Mouse (Mus musculus): ENCODE data around the gene Tpst1. TPM values are rescaled to one million over a fixed set of nuclear protein-coding genes. Genes with fewer than 3 reads are reported as not detected.

Gene Tpst1
- 47.5 TPM for polyA plus RNA-seq (2014; fragmentation: Illumina TruSeq; extraction: RNeasy Lipid Tissue Mini Kit (QIAGEN cat#74804); ENCODE audit: low read depth, low replicate concordance)

DNA sequence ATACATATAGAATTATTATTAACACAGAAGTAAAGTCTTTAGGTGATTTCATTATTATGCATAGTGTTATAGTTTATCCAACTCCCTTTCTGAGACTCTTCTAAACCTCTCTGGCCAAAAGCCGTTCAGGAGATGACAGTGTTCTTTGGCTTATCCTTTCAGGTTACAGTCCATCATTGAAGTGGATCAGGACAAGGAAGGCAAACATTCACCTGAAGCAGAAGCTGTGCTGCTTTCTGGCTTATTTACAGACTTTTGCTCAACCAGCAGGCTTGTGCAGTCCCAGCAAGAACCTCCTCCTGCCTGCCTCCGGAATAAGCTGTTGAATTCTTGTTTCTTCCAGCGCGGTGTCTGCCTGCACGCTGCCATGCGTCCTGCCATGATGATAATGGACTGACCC, at the start of gene Tpst1:
TSS of gene Tpst1 (plus strand) at position 301 of the 400 bp plus-strand sequence.

DNA sequence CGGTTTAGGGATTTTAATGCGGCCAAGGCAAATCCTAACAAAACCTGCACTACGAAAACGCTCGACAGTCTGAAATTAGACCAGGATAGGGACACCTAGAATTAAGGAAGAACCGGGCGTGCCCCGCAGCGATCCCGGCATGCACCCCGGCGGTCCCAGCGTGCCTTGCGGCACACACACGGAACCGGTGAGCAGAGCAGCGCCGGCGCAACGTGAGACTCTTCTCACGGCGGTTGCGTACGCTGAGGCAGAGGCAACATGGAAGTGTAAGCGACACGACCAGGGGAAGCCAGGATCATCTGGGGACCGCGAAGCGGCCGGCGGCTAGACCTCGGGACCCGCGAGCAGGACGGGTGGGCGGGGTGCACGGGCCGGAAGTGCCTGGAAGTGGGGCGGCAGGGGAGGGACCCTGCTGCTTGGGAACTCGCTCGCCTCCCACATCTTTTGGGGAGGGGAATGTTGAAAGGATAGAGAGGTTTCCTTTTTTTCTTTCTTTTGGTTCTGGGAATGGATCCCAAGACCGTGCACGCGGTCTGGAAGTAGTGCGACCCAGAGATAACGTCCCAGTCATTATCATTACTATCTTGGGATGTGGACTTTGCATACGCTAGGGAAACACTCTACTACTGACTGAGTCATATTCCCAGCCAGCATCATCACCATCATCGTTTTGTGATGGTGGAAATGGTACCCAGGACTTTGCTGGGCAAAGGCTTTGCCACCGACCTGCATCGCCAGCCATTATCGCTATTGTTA, 43.8 kb upstream of the Tpst1 start, which contains the start of the genes Asl and Crcp:
TSS of gene Asl (minus strand) at position 106 of the 756 bp plus-strand sequence.
TSS of gene Crcp (plus strand) at position 149 of the 756 bp plus-strand sequence.

DNA sequence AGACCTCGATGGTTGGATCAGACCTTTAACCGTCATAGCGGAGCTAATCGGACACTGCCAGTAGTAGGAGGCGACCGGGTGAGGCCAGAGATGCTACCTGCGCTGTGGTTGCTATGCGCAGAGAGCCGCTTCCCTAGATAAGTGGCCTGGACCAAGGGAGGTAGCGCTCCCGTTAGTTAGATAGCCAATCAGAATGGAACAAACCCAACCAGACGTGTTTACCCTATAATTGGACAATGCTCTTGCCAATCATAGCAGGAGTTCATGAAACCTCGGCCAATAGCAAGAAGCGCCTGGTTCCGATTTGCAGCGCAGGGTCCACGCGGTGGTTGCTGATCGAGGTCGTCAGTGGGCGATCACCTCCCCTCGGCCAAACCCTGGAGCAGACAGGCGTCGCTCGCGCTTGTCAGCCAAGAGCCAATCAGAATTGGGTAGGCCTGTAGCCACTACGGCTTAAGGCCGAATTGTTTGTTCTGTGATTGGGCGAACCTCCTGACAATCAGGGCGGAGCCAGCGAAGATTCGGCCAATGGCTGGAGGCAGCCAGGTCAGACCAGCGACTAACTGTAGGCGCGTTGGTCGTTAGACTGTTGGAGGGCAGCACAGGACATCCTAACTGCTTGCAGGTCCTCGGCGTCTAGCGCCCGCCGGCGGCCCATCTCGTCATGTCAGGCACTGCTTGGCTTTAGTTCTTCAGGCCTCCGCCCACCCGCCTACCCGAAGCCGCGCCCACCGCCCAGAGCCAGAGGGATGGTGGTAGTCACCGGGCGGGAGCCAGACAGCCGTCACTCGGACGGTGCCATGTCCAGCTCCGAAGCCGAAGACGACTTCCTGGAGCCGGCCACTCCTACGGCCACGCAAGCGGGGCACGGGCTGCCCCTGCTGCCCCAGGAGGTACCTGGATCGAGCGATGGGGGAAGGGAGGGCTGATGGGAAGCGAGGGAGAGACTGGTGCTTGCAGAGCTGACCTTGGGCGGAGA, 71.5 kb downstream of the Tpst1 start, which contains the start of gene Kctd7:
TSS of gene Kctd7 (plus strand) at position 528 of the 979 bp plus-strand sequence.

DNA sequence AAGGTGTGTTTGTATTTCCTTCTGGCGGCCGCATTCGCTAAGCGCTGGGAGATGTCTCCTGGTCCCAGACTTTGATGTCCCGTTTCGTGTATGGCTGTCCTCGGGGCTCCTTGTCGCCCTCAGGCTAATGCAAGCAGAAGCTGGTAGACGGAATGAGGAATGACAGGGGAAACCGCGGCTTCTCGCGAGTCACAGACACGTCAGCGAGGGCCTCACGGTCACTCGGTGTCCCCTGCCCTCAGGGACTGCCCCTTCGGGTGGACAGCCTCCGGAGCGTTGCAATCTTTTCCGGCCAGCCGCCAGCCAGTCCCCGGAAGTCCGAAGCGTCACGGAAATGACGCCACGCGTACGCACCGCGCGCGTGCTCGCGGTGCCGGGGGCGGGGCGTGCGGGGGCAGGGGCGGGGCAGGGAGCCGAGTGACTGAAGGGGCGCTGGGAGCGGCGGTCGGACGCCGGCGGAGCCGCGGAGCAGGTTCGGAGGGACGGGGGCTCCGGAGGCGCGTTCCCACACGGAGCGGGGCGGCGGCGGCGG, 98.4 kb downstream of the Tpst1 start, which contains the start of gene Rabgef1:
TSS of gene Rabgef1 (plus strand) at position 376 of the 532 bp plus-strand sequence.

Other genes with a start within 250 kb of the Tpst1 start
- gene Sumf2, start 226.3 kb upstream of the Tpst1 start, polyA plus RNA-seq (2014; fragmentation: Illumina TruSeq; extraction: RNeasy Lipid Tissue Mini Kit (QIAGEN cat#74804); ENCODE audit: low read depth, low replicate concordance): 4.7 TPM
- 802 TPM for gene Chchd2, start 185.9 kb upstream of the Tpst1 start, polyA plus RNA-seq (2014; fragmentation: Illumina TruSeq; extraction: RNeasy Lipid Tissue Mini Kit (QIAGEN cat#74804); ENCODE audit: low read depth, low replicate concordance)
- gene Zbed5, start 177.6 kb upstream of the Tpst1 start, polyA plus RNA-seq (2014; fragmentation: Illumina TruSeq; extraction: RNeasy Lipid Tissue Mini Kit (QIAGEN cat#74804); ENCODE audit: low read depth, low replicate concordance): 1.6 TPM
- gene Phkg1, start 174.8 kb upstream of the Tpst1 start, polyA plus RNA-seq (2014; fragmentation: Illumina TruSeq; extraction: RNeasy Lipid Tissue Mini Kit (QIAGEN cat#74804); ENCODE audit: low read depth, low replicate concordance): 1.7 TPM
- 8.9 TPM for gene Nupr1l, start 164.8 kb upstream of the Tpst1 start, polyA plus RNA-seq (2014; fragmentation: Illumina TruSeq; extraction: RNeasy Lipid Tissue Mini Kit (QIAGEN cat#74804); ENCODE audit: low read depth, low replicate concordance)
- gene Vkorc1l1, start 131.4 kb upstream of the Tpst1 start, polyA plus RNA-seq (2014; fragmentation: Illumina TruSeq; extraction: RNeasy Lipid Tissue Mini Kit (QIAGEN cat#74804); ENCODE audit: low read depth, low replicate concordance): 67.8 TPM
- gene Gusb, start 70.3 kb upstream of the Tpst1 start, polyA plus RNA-seq (2014; fragmentation: Illumina TruSeq; extraction: RNeasy Lipid Tissue Mini Kit (QIAGEN cat#74804); ENCODE audit: low read depth, low replicate concordance): 35.8 TPM
- gene Asl, start 44.1 kb upstream of the Tpst1 start, polyA plus RNA-seq (2014; fragmentation: Illumina TruSeq; extraction: RNeasy Lipid Tissue Mini Kit (QIAGEN cat#74804); ENCODE audit: low read depth, low replicate concordance): 9.3 TPM
- gene Crcp, start 44.0 kb upstream of the Tpst1 start, polyA plus RNA-seq (2014; fragmentation: Illumina TruSeq; extraction: RNeasy Lipid Tissue Mini Kit (QIAGEN cat#74804); ENCODE audit: low read depth, low replicate concordance): 35.3 TPM
- gene Kctd7, start 71.5 kb downstream of the Tpst1 start, polyA plus RNA-seq (2014; fragmentation: Illumina TruSeq; extraction: RNeasy Lipid Tissue Mini Kit (QIAGEN cat#74804); ENCODE audit: low read depth, low replicate concordance): 7.6 TPM
- 43.2 TPM for gene Rabgef1, start 98.5 kb downstream of the Tpst1 start, polyA plus RNA-seq (2014; fragmentation: Illumina TruSeq; extraction: RNeasy Lipid Tissue Mini Kit (QIAGEN cat#74804); ENCODE audit: low read depth, low replicate concordance)
- 50.9 TPM for gene Tmem248, start 143.8 kb downstream of the Tpst1 start, polyA plus RNA-seq (2014; fragmentation: Illumina TruSeq; extraction: RNeasy Lipid Tissue Mini Kit (QIAGEN cat#74804); ENCODE audit: low read depth, low replicate concordance)
- 110 TPM for gene Sbds, start 182.2 kb downstream of the Tpst1 start, polyA plus RNA-seq (2014; fragmentation: Illumina TruSeq; extraction: RNeasy Lipid Tissue Mini Kit (QIAGEN cat#74804); ENCODE audit: low read depth, low replicate concordance)
- 4.0 TPM for gene Tyw1, start 182.3 kb downstream of the Tpst1 start, polyA plus RNA-seq (2014; fragmentation: Illumina TruSeq; extraction: RNeasy Lipid Tissue Mini Kit (QIAGEN cat#74804); ENCODE audit: low read depth, low replicate concordance)

Data from adrenal gland, adult 10 weeks (tissue).